Mouse (Mus musculus) liver, adult 2 months (tissue): Measurements from ENCODE around the gene Tas2r125.

Experiments
- CTCF ChIP-seq: fragments of 200-500 bp; IDR thresholded peaks from 2 replicates; pipeline ENCODE4 v1.5.1; 2011; ENCODE audit warnings: low read depth, low read length, control low read depth
- POLR2A ChIP-seq: fragments of 200-500 bp; IDR thresholded peaks from 2 replicates; pipeline ENCODE4 v1.6.1; 2011; ENCODE audit warnings: low read length, control low read depth; ENCODE audit not compliant: insufficient read depth; ENCODE audit errors: extremely low read depth

DNA sequence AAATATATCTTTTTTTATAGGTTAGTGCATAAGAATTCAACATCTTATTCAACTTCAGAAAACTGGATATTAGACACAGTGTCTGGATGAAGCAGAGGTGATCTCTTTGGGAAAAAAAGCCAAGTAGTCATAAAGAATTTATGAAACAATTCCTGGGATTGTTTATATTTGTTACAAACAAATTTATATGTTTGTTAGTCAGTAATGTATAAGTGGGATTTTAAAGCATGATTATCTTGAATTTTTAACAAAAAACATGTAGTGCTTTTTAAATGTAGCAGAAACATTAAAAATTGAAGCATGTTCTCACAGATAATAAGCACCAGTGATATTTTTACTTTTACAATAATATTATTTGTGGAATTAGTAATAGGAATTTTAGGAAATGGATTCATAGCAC is 41.7 kb upstream of the Tas2r125 start, which contains the start of gene Tas2r110:
- TF ChIP-seq POLR2A: no peak
- no peak for TF ChIP-seq CTCF
